Mouse (Mus musculus): ENCODE measurements at regions not wholly inside any gene's neighbourhood (a gene's known extent, or its start where the extent isn't known, plus 50 kb on each side); places are given as distances from the start of the nearest gene placed in this dataset.

DNA sequence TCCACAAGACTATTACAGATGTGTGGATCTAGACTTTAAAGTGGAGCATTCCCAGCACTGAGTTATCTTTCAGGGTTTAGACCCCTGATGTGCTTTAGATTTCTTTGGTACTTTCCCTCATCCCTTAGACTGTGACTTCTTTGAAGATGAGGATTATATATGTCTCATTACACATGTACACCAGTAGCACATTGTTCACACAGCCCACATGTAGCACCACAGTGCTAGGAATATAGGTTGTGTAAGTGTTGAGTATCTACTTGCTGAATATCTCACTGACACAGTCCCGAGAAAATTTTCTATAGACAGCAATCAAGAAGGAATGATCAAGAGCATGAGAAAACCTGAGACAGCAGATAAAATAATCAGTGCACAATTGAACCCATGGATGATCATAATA, 243.4 kb upstream of the Brinp1 start:
- DNase-seq: no peak

DNA sequence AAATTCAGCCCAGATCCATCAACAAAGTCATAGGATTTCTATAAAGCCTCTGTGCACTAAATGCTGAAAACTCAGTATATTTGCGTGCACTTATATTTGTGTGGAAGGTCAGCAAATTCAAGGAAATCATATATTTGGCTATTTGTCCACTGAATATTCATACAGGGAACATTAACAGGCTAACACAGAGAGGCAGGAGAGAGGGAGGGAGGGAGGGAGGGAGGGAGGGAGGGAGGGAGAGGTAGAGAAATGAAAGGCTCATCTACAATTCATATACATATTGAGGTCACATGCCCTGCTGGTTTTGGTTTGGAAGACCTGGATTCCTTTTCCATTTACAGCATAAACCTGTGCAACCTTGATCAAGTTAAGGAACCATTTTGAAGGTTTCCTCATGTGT, 241.9 kb upstream of the Brinp1 start:
- no peak for DNase-seq

DNA sequence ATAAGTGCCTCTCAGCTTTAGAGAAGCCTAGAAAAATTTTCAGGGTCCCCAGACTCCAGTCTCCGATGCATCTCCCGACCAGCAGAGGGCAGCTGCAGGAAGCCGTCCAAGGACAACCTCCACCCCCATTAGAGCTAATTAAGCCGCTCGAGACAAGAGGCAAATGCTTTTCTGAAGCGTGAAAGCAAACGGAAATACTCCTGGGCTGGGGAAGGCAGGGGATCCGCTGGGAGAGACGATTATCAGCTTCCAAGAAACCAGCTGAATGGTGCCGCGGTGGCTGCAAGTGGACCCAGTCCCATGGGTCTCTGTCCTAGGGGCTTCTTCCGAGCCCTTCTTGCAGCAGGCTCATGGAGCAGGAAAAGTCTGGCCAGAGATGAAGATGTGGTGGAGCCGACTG, 241.4 kb upstream of the Brinp1 start:
- DNase-seq: peak; percentile 71

Data from cerebellum, adult 9-10 months (tissue).